Mouse (Mus musculus) frontal cortex, postnatal 10 days (tissue): Measurements from ENCODE around the gene Gramd2.

Experiments used
- DNase-seq, 2 experiments: peaks; one replicate each; pipeline ENCODE4 v3.0.0; 2022; ENCODE audit warnings: low spot score in 2 of 2, mixed read lengths in 1 of 2

Gramd2 gene

GRCm38 (mm10) chr9:59679678-59680533 is at the start of gene Gramd2:
Gene Gramd2, plus strand, starts transcription at chr9:59680144.
- DNase-seq: peak in 1 of 2 experiments; percentile 78

- no peak for DNase-seq
These were observed 41.6 kb upstream of the Gramd2 start for GRCm38 (mm10) chr9:59638372-59638771.

- no peak for DNase-seq
These were observed 40.0 kb upstream of the Gramd2 start for GRCm38 (mm10) chr9:59639936-59640335.

- no peak for DNase-seq
These were observed 38.6 kb upstream of the Gramd2 start for GRCm38 (mm10) chr9:59641320-59641719.

- no peak for DNase-seq
These were observed 30.0 kb upstream of the Gramd2 start for GRCm38 (mm10) chr9:59649911-59650310.

GRCm38 (mm10) chr9:59653371-59653770 is 26.6 kb upstream of the Gramd2 start:
- no peak for DNase-seq

- no peak for DNase-seq
These were observed 25.4 kb upstream of the Gramd2 start for GRCm38 (mm10) chr9:59654450-59654983.

- peak; percentile 92 to 94 for DNase-seq
These were observed 23.8 kb upstream of the Gramd2 start, which contains the start of gene Pkm for GRCm38 (mm10) chr9:59655958-59656634. Gene Pkm, plus strand, starts transcription at chr9:59656368.

- peak; percentile 86 to 87 for DNase-seq
These were observed 23.0 kb upstream of the Gramd2 start for GRCm38 (mm10) chr9:59656635-59657617.

- no peak for DNase-seq
These were observed 21.8 kb upstream of the Gramd2 start for GRCm38 (mm10) chr9:59658146-59658545.

- peak; percentile 72 for DNase-seq
These were observed 20.6 kb upstream of the Gramd2 start for GRCm38 (mm10) chr9:59659036-59660026.

GRCm38 (mm10) chr9:59660421-59660820 is 19.5 kb upstream of the Gramd2 start:
- no peak for DNase-seq

- no peak for DNase-seq
These were observed 18.5 kb upstream of the Gramd2 start for GRCm38 (mm10) chr9:59661298-59661975.

GRCm38 (mm10) chr9:59663226-59663625 is 16.7 kb upstream of the Gramd2 start:
- no peak for DNase-seq

GRCm38 (mm10) chr9:59663957-59664356 is 16.0 kb upstream of the Gramd2 start:
- no peak for DNase-seq

GRCm38 (mm10) chr9:59664664-59665256 is 15.2 kb upstream of the Gramd2 start:
- no peak for DNase-seq

GRCm38 (mm10) chr9:59666016-59666415 is 13.9 kb upstream of the Gramd2 start:
- no peak for DNase-seq

GRCm38 (mm10) chr9:59666813-59667212 is 13.1 kb upstream of the Gramd2 start:
- DNase-seq: no peak

- no peak for DNase-seq
These were observed 12.7 kb upstream of the Gramd2 start for GRCm38 (mm10) chr9:59667250-59667649.
